Mouse (Mus musculus) layer of hippocampus, adult 9-11 months (tissue): ENCODE data around the gene Ptgdr2.

Experiments
- DNase-seq: peaks from one replicate; pipeline ENCODE4 v3.0.0; 2022

Gene Ptgdr2

DNA sequence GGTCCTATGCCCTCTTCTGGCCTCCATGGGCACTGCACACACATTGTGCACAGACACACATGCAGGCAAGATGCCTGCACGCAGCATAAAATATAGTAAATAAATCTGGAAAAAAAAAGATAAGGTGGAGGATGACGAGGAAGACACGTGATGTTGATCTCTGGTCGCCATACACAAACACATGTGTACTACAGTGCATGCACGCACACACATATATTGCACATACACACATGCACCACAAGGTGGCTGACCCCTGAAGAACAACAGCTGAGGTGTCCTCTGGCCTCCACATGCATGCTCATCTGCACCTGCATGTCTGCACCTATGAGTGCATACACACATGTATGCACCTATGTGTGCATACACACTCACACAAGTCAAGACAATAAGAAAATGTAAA, 883 bp upstream of the Ptgdr2 start:
- DNase-seq, result no peak

GRCm38 (mm10) chr19:10938771-10939170, 1.8 kb downstream of the Ptgdr2 start:
- no peak for DNase-seq

- DNase-seq, result peak; percentile 71
These were observed 3.3 kb downstream of the Ptgdr2 start for GRCm38 (mm10) chr19:10940097-10940800.

GRCm38 (mm10) chr19:10940801-10941457, 4.0 kb downstream of the Ptgdr2 start:
- DNase-seq, result no peak

DNA sequence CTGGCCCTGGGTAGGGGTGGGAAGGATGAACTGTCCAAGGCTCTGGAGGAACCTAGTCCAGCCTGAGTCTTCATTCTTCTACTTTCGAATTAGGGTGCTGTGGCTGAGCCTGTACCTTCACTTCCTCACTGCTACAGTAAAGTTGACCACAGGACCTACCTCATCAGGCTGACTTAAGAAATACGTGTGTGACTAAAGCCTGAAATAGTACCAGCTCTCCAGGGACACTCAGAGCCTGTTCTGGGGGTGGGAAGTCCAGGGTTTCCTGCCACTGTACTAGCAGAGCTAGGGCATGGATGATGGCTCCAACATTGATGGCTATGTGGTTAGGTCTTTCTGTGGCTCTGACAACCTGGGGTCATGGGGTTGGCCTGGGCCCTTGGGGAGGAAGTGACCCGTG, 7.0 kb downstream of the Ptgdr2 start:
- DNase-seq, result no peak

DNA sequence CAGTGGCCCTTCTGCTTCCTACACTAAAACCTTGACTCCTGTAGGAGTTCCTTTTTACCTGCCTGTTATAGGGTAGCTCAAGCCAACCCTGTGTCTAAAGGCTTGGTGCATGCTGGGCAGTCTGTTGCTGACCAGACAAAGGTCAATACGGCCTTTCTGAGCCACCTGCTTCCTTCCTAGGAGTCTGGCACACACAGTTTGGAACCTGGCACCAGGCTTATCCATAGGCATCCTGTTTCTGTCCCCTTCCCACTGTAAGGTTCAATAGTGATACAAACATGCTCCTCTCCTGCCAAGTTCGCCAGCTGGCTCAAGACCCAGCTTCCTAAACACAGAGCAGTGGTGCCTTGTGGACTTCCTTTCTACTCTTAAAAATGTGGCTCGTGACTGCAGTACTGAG, 9.5 kb downstream of the Ptgdr2 start:
- no peak for DNase-seq

- no peak for DNase-seq
These were observed 10.3 kb downstream of the Ptgdr2 start for GRCm38 (mm10) chr19:10947219-10947618.

DNA sequence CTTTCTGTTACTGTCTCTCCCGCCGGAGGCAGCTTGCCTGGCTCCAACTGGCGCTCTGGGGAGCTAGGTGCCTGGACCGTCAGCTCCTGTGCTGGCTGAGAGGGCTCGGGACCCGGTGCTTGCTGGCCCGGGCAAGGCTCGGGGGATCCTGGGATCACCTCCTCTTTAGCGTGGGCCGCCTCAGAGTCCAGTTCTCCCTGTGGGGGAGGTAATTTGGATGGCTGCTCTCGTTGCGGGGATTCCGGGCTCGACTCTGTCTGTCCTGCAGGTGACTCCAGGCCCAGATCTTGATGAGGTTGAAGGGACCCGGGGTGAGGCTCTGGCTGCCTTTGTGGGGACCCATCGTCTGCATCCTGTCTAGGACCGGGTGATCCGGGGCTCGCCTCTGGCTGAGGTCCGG, 11.5 kb downstream of the Ptgdr2 start:
- no peak for DNase-seq

DNA sequence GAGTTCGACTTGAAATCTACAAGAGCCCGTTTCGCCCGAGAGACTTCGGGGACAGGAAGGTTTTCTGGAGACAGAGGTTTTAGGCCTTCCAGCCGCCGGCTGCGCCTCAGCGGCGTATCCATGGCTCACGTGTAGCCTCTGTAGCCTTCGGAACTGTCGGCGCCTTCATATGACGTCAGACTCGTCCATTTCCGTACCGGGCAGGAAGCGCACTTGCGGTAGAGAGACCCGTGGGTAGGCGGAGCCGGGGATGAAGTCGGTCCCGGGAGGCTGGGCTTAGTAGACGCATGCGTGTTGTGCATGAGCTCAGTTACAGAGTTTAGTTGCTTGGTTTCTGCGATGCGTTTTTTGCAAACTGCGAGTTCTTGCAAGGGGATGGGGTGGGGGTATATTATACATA, 12.2 kb downstream of the Ptgdr2 start, which contains the start of gene Ccdc86:
Ccdc86 (minus strand) TSS at position 155 of the 400 bp plus-strand sequence.
- peak; percentile 96 for DNase-seq

DNA sequence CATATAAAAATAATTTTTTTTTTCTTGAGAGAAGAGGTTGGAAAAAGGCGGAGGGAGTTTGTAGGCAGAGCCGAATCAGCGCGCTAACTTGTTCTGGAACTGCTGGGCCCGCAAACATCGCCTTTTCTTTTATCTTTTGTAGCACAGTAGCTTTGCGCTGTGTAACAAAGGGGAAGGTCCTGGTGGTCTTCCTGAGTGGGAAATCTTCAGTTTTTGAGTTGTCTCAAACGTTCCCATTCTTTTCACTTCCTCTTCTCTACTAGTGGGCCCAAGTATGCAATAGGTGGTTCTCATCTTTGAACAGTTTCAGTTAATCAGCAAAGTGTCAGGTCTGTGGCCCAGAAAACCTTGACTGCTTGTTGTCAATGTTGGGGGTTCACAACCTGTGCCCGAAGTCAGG, 12.6 kb downstream of the Ptgdr2 start:
- no peak for DNase-seq

- DNase-seq, result peak; percentile 39
These were observed 15.3 kb downstream of the Ptgdr2 start for GRCm38 (mm10) chr19:10952021-10952939.

DNA sequence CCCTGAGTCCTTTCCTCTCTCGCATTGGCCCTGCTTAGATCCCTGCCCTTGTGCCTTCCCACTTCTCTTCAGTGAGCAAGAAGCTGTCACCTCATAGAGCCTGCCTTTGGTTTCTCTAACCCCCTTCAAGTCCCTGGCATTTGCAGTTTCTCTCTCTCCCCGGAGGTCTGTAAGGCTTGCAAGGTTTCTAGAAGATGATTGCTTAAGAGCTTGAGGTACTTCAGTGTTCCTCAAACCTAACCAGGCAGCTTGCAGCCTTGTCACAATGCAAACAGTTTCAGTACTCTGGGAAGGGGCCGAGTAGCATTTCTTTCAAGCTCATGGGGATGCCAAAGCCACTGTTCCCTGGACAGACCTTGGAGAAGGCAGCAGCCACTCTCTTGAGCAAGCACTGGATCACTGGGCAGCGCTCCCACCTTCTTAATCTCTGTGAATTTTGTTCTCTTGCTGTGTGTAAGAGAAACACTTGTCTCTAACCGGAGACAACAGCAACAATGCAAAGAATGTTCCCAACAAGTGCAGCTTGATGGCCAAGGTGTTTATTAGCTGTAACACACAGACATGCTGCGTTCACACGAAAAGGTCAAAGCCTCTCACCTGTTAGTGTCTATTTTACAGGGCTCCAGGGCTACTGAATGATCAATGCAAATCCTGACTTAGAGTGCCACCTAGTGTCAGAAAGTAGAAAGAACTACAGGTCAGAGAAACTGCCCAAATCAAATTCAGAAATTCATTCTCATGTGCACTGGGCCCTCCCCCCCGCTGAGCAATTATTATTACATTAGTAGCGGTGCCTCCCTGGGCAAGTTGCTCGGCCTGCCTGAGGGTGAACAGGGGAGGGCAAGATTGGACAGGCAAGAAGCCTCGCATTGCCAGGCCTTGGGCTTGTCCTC, 22.4 kb downstream of the Ptgdr2 start:
- no peak for DNase-seq

DNA sequence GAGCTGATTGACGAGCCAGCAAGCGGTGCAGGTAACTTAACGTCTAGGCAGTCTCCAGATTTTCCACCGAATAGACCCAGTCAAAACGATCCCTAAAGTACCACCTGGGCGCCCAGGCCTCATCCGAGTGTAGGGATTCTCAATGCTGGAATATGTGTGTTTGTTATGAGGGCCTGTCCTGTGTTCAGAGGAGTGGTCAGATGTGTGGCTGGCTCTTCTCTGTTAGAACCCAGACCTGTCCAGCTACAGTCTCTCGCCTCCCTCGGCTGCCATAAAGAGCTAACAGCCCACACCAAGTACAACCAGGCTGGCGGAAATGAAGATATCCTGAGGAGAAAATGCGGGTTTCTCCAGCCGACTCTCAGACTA, 23.0 kb downstream of the Ptgdr2 start:
- DNase-seq, result no peak

DNA sequence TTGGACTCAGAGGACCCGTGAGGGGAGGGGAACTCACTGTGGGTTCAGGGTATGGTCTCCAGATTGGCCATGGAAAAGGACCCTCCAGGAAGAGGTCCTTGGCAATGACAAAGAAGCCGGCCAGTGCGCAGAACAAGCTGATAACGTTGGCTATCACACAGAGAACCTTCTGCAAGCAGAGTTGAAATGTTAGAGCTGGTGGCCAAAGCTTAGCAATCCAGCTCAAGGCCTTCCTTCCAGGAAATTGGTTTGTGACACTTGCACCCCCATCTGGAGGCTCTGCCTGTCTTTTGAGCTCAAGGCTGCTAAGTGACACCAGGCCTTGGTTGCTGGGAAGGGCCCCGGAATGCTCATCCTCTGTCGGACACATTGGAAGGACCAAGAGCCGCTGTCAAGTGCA, 28.8 kb downstream of the Ptgdr2 start:
- no peak for DNase-seq

- DNase-seq, result no peak
These were observed 31.6 kb downstream of the Ptgdr2 start for GRCm38 (mm10) chr19:10968578-10968977.

GRCm38 (mm10) chr19:10970457-10970856, 33.5 kb downstream of the Ptgdr2 start:
- no peak for DNase-seq

DNA sequence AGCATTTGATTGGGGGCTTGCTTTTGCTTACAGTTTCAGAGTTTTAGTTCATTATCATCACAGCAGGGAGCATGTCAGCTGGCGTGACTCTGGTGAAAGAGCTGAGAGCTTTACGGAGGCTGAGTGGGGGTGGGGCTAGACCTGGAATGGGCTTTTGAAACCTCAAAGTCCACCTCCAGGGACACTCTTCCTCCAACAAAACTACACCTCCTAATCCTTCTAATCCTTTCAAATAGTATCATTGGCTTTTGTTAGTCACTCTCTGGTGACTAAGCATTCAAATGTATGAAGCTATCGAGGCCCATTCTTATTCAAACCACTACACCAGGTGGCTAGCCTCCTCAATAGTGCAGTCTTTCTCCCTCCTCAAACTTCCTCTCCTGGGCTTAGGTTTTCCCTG, 35.7 kb downstream of the Ptgdr2 start:
- no peak for DNase-seq

- DNase-seq, result no peak
These were observed 36.2 kb downstream of the Ptgdr2 start for GRCm38 (mm10) chr19:10973187-10973586.

DNA sequence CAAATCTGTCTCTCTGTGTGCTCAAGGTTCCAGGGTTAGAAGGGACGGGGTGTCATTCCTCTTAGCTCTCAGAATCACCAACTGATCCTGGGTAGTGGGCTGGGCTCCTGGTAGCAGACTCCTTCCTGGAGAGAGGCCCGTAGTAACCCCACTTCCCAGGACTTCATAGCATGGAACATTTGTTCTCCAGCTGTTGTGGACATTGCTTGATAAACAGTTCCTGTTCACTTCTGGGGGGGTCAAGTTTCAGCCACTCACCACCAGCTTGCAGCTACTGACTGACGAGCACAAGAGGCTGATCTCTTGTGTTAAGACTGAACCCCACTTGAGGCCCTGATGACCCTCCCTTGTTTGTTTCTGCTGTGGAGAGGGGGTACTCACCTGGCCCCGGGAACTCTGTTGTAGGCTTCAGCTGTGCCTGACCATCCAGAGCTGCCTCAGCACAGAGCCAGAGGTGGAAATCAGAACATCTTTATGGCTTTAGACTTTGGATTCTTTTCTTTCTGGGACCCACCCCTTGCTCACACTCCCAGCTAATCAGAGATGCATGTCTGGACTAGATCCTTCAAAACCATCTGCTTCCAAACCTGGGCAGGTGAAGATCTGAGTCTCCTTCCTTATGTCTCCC, 37.4 kb downstream of the Ptgdr2 start, which contains the start of gene Ms4a10:
Ms4a10 (minus strand) TSS at position 433 of the 628 bp plus-strand sequence.
- DNase-seq, result no peak

DNA sequence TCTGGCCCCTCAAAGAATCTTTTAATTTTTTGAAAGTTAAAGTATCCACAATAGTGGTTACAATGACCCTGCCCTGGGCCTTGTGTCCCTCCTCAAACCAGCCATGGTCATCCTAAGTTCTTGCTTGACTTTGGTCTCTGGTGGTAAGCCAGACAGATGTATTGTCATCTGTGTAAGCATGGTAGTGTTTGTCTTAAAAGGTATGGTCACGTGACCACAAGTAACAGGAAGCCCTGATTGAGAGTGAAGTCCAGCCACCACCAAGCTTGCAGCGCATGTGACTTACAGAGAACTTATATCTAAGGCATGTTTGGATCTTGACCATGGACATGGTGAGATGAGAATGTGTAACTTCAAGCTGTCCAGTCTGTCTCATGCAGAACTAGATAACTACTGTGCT, 38.2 kb downstream of the Ptgdr2 start:
- DNase-seq, result no peak

DNA sequence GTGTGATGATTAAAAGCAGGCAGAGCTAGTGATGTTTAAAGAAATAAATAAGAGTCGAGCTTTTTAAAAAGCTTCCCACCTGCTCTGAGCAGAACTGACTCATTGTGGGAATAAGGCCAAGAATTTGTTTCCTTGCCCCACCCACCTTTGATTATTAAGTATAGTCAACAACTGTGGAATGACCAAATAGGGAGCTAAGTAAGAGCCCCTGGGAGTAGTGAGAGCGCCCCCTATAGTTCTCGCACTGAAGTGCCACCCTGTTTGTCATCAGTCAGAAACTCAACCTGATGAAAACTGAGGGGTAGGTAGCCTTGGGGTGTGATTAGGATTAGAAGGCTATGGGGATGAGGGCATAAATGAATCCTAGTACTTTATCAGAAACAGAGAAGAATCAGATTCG, 39.4 kb downstream of the Ptgdr2 start:
- no peak for DNase-seq
